Mouse (Mus musculus): ENCODE measurements around the gene Igsf8.

DNA sequence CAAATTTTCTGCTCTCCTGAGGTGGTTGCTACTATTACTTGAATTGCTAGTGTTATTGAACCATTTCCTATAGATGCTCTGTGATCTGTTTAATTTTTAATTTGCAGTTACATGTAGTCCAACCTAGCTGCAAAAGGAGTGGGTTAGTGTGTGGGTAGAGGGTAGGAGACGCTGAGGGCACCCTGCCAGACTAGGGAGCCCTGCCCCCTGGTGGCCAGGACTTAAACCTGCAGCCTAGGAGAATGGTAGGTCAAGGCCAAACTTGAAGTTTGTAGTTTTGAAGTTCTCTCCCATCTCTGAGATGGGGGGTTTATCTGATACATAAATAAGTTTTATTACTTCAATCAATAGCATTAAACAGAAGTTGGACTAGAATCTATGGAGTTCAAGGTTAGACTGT lies 96.1 kb downstream of the Igsf8 start:
- TF ChIP-seq CTCF (IDR thresholded peaks at IDR 0.05; ENCODE audit: control insufficient read depth, insufficient read depth, low read length) (peak; percentile 97), POLR2A (IDR thresholded peaks at IDR 0.05; ENCODE audit: borderline replicate concordance, control insufficient read depth, low read depth, low read length) (no peak)
